Mouse (Mus musculus) liver, embryonic 12.5 days (tissue): ENCODE results near the gene Bhmt. TPM values are rescaled to one million over a fixed set of nuclear protein-coding genes. Genes with fewer than 3 reads are reported as not detected.
"Not testable (repeated sequence)": the region's sequence is repeated elsewhere in the genome, so short reads cannot be mapped to it uniquely, and the experiment has no call there.

ENCODE experiments used
- ATAC-seq: fragments of 200-750 bp; cut with Nextera tagmentation; 2 replicates; pipeline ENCODE4 v1.8.0; 2017; ENCODE audit warnings: moderate number of reproducible peaks, mild to moderate bottlenecking, moderate library complexity
- H3K27ac ChIP-seq: fragments of 300-500 bp; sonication (generic); 2 replicates; pipeline ENCODE4 v1.5.1; 2016; ENCODE audit warnings: mild to moderate bottlenecking
- H3K27me3 ChIP-seq: fragments of 300-500 bp; sonication (generic); replicated peaks from 2 replicates; pipeline ENCODE4 v1.6.1; 2016; ENCODE audit warnings: mild to moderate bottlenecking, moderate library complexity
- H3K36me3 ChIP-seq: fragments of 300-500 bp; sonication (generic); 2 replicates; pipeline ENCODE4 v1.6.1; 2016; ENCODE audit warnings: mild to moderate bottlenecking, moderate library complexity
- H3K4me1 ChIP-seq: fragments of 300-500 bp; sonication (generic); 2 replicates; pipeline ENCODE4 v1.6.1; 2016
- H3K4me2 ChIP-seq: fragments of 300-500 bp; sonication (generic); 2 replicates; pipeline ENCODE4 v1.6.1; 2016; ENCODE audit warnings: mild to moderate bottlenecking, moderate library complexity
- H3K4me3 ChIP-seq: fragments of 300-500 bp; sonication (generic); 2 replicates; pipeline ENCODE4 v1.5.1; 2016; ENCODE audit warnings: mild to moderate bottlenecking, moderate library complexity
- H3K9ac ChIP-seq: fragments of 300-500 bp; sonication (generic); 2 replicates; pipeline ENCODE4 v1.6.1; 2016; ENCODE audit warnings: mild to moderate bottlenecking, moderate library complexity
- H3K9me3 ChIP-seq: fragments of 300-500 bp; sonication (generic); replicated peaks from 2 replicates; pipeline ENCODE4 v1.6.1; 2016; ENCODE audit warnings: mild to moderate bottlenecking, moderate library complexity
- WGBS: fragments of 180-500 bp; shearing (Covaris S2); methylation state at CpG from one replicate; pipeline ENCODE4 v1.1.7; 2016; ENCODE audit not compliant: insufficient replicate concordance; 5-methylcytosine and 5-hydroxymethylcytosine counted together
- polyA plus RNA-seq: library from polyadenylated mRNA; unstranded; fragments of >200 nt; fragmentation: Nextera tagmentation; extraction: Ambion mirVana; gene quantifications from 2 replicates; pipeline ENCODE4 v1.2.1, GENCODE M21; 2016

Gene Bhmt
- polyA plus RNA-seq, 1 experiment from 2014 or later, result 25.4 TPM

DNA sequence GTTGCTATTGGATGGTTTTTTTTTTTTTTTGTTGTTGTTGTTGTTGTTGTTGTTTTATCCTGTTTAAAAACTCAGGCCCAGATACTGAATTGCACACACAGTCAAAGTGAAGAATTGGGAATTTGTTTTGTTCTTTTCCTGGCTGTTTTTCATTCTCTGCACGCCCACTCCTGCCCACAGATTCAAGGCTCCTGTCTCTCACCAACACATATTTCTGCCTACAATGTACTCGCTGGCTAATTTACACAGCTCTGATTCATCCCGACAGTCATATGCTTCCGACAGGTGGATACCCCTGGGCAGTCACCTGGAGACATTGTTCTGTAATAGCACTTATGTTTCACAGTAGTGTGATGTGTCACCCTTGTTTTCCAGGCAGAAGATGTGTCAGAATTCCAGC lies 33.1 kb downstream of the Bhmt start:
- H3K4me2 ChIP-seq, result no peak overlapping the region
- WGBS, result 73% methylated on average over 4 of the region's 4 CpGs
- H3K9me3 ChIP-seq, result no peaks in the 10 kb centered on the region
- no peaks in the 10 kb centered on the region for H3K4me1 ChIP-seq
- no peak overlapping the region for H3K9ac ChIP-seq
- H3K36me3 ChIP-seq, result no peaks in the 10 kb centered on the region
- H3K27me3 ChIP-seq, result no peaks in the 10 kb centered on the region
- H3K27ac ChIP-seq, result no peak overlapping the region
- no peak for ATAC-seq
- no peak overlapping the region for H3K4me3 ChIP-seq

DNA sequence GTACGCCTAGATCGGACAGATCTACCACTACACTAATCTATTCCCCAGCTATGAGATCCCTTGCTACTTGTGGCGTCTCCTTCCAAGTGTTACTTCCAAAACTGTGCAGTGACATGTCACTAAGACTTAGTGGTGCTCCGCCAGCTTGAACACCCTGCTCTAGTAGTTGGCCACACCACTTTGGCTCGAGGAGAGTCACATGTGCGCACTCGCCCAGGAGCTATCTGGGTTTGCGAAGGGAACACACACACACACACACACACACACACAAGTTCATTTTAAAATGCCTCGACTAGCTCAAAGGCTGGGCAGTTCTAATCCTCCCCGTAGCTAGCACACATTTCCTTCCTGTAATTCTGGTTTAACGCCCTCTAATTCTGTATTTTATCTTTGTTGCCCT lies 36.2 kb downstream of the Bhmt start:
- H3K27ac ChIP-seq, result no peak overlapping the region
- H3K9ac ChIP-seq, result no peak overlapping the region
- ATAC-seq, result no peak
- no peaks in the 10 kb centered on the region for H3K36me3 ChIP-seq
- no peaks in the 10 kb centered on the region for H3K4me1 ChIP-seq
- no peak overlapping the region for H3K4me2 ChIP-seq
- WGBS, result 64% methylated on average over 11 of the region's 11 CpGs
- H3K27me3 ChIP-seq, result no peaks in the 10 kb centered on the region
- H3K4me3 ChIP-seq, result no peak overlapping the region
- no peaks in the 10 kb centered on the region for H3K9me3 ChIP-seq

DNA sequence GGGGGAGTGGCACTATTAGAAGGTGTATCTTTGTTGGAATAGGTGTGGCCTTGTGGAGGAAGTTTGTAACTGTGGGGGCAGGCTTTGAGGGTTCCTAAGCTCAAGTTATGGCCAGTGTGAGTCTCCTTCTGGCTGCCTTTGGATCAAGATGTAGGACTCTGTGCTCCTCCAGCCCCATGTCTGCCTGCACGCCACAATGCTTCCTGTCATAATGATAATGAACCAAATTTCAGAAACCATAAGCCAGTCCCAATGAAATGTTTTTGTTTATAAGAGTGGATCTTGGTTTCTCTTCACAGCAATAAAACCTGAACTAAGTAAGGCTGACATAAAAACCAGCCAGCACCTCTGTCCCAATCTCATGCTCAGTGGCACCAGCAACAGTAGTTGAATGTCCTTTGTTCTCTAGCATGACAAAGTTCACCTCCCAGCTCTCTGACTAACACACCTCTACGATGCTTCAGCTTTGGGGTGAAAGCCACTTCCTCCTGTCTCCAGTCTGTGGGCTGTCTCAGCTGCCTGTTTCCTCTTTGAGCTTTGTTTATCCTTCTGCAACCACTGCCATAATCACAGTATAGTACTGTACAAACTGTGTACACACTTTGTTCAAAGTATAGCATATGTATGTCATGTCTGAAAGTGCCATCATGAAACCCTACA lies 44.6 kb downstream of the Bhmt start:
- Histone ChIP-seq H3K27ac (no peak overlapping the region), H3K9ac (no peak overlapping the region), H3K27me3 (no peaks in the 10 kb centered on the region), H3K4me3 (no peak overlapping the region), H3K4me2 (no peak overlapping the region), H3K9me3 (no peaks in the 10 kb centered on the region), H3K4me1 (no peaks in the 10 kb centered on the region), H3K36me3 (no peaks in the 10 kb centered on the region)
- WGBS, result 23% methylated on average over 2 of the region's 2 CpGs
- no peak for ATAC-seq

DNA sequence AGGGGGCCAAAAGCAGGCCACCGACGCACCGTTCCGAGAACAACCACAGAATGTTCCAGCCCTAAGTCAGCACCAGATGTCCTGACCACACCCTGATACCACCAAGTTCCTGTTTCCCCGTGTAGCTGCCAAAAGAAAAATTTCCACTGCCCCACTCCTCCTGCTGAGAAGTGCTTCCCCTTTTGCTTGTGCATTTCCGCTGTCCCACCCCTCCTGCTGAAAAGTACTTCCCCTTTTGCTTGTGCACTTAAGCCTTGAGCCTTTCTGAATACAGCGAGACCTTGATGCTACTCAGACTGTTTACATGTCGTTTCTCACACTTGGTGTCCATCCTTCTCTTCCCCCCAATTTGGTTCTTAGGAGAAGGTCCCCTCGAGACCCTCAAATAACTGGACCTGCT lies 55.2 kb downstream of the Bhmt start:
- H3K27ac ChIP-seq, H3K27me3 ChIP-seq, H3K9ac ChIP-seq, H3K9me3 ChIP-seq, H3K36me3 ChIP-seq, H3K4me3 ChIP-seq, H3K4me2 ChIP-seq, ATAC-seq, H3K4me1 ChIP-seq: not testable (repeated sequence)
- WGBS, result 60% methylated on average over 9 of the region's 9 CpGs

DNA sequence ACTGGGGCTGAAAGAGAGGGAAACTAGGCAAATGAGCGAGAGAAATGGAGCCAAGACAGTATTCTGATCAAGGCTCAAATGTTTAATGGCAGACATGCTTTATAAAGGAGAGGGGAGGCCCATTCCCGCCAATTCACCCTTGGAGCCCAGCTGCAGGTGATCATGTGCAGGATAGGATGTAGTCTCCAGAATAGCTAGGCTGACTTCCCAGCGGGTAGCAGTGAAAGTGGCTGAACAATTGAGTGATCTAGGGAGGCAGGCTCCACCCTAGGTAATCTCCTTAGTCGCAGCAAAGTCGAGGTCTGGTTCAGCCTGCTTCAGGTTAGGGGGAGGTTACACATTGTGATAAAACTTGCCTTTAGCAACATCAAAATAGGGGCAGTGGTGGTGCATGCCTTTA lies 57.3 kb downstream of the Bhmt start:
- H3K4me3 ChIP-seq, result no peak overlapping the region
- no peak overlapping the region for H3K27ac ChIP-seq
- ATAC-seq, result no peak
- WGBS, result 68% methylated on average over 5 of the region's 5 CpGs
- H3K36me3 ChIP-seq, result no peaks in the 10 kb centered on the region
- no peaks in the 10 kb centered on the region for H3K27me3 ChIP-seq
- no peaks in the 10 kb centered on the region for H3K4me1 ChIP-seq
- 0 out of 2 replicates have a peak, but pooled peaks cover 4% of the 10 kb centered on the region for H3K9me3 ChIP-seq
- no peak overlapping the region for H3K4me2 ChIP-seq
- H3K9ac ChIP-seq, result no peak overlapping the region

DNA sequence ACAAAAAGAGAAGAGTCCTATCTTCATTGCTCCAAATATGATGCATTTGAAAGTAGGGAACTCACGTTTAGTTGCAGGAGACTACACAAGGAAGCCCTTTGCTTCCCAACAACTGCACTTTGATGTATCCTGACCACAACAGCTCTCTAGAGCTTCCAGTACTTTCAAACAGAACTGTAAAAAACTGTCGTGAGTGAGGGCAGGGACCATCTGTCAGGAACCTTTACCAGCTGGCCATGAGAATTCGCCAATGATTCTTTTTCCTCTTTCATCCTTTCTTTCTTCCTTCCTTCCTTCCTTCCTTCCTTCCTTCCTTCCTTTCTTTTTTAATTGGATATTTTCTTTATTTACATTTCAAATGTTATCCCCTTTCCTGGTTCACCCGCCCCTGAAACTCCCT lies 68.1 kb downstream of the Bhmt start:
- 57% methylated on average over 4 of the region's 4 CpGs for WGBS
- H3K4me3 ChIP-seq, result no peak overlapping the region
- no peaks in the 10 kb centered on the region for H3K9me3 ChIP-seq
- H3K27me3 ChIP-seq, result no peaks in the 10 kb centered on the region
- no peak overlapping the region for H3K9ac ChIP-seq
- H3K4me1 ChIP-seq, result no peaks in the 10 kb centered on the region
- H3K36me3 ChIP-seq, result no peaks in the 10 kb centered on the region
- H3K4me2 ChIP-seq, result no peak overlapping the region
- ATAC-seq, result no peak
- no peak overlapping the region for H3K27ac ChIP-seq

Other genes with a start within 250 kb of the Bhmt start
- gene Jmy, start 138.2 kb downstream of the Bhmt start, polyA plus RNA-seq, result 6.7 and 8.9 TPM in 2 replicates
- gene Bhmt2, start 36.3 kb upstream of the Bhmt start, polyA plus RNA-seq, result 12.3 and 12.7 TPM in 2 replicates
- 7.5 and 8.5 TPM in 2 replicates for gene Dmgdh, start 36.5 kb upstream of the Bhmt start, polyA plus RNA-seq
- gene Arsb, start 133.7 kb upstream of the Bhmt start, polyA plus RNA-seq, result 2.8 and 3.5 TPM in 2 replicates